ENCODE assay signal across 8 mouse cellular contexts in genomic region chr5:146904404-146904803, GRCm38 (mm10). TPM values are rescaled to one million over a fixed set of nuclear protein-coding genes. Genes with fewer than 3 reads are reported as not detected.
DNase-seq lines count a peak whose midpoint lies in the region; ATAC-seq and TF ChIP-seq lines count a peak whose summit lies in the region.

No protein-coding gene starts in this region.

- no peaks in the 10 kb centered on the region for H3K9me3 ChIP-seq in G1E (replicated peaks)
- no peaks in the 10 kb centered on the region for H3K9me3 ChIP-seq in forebrain, embryonic 16.5 days (ENCODE audit: control insufficient read depth, low read length)
- no peaks in the 10 kb centered on the region for H3K9me3 ChIP-seq in hindbrain, embryonic 11.5 days (ENCODE audit: control insufficient read depth, low read length)
- H3K9me3 ChIP-seq in lung, embryonic 15.5 days, result no peaks in the 10 kb centered on the region

- H3K4me2 ChIP-seq in forebrain, embryonic 16.5 days (ENCODE audit: low read length), result no peak overlapping the region
- H3K4me2 ChIP-seq in hindbrain, embryonic 11.5 days (replicated peaks; ENCODE audit: low read depth, low read length), result no peak overlapping the region
- H3K4me2 ChIP-seq in lung, embryonic 15.5 days, result no peak overlapping the region

- H3K36me3 ChIP-seq in G1E (replicated peaks), result no peaks in the 10 kb centered on the region
- H3K36me3 ChIP-seq in forebrain, embryonic 16.5 days (ENCODE audit: control insufficient read depth, insufficient read depth), result no peaks in the 10 kb centered on the region
- no peaks in the 10 kb centered on the region for H3K36me3 ChIP-seq in hindbrain, embryonic 11.5 days (ENCODE audit: control insufficient read depth, insufficient read depth, low read length)
- H3K36me3 ChIP-seq in lung, embryonic 15.5 days, result no peaks in the 10 kb centered on the region

- peaks cover 25% of the 10 kb centered on the region for H3K4me1 ChIP-seq in G1E (ENCODE audit: insufficient read depth, low read depth, low read length)
- H3K4me1 ChIP-seq in forebrain, embryonic 16.5 days (replicated peaks; ENCODE audit: control insufficient read depth, insufficient read depth, low read length), result no peaks in the 10 kb centered on the region
- H3K4me1 ChIP-seq in hindbrain, embryonic 11.5 days (replicated peaks; ENCODE audit: control insufficient read depth, insufficient read depth, low read length), result no peaks in the 10 kb centered on the region
- H3K4me1 ChIP-seq in lung, embryonic 15.5 days, result peaks cover 6% of the 10 kb centered on the region

- no peak overlapping the region for H3K4me3 ChIP-seq in G1E (ENCODE audit: low read depth, low read length)
- H3K4me3 ChIP-seq in forebrain, embryonic 16.5 days (replicated peaks; ENCODE audit: low read length), result no peak overlapping the region
- no peak overlapping the region for H3K4me3 ChIP-seq in hindbrain, embryonic 11.5 days (ENCODE audit: low read depth, low read length)
- H3K4me3 ChIP-seq in lung, embryonic 15.5 days, result no peak overlapping the region

- no peak overlapping the region for H3K9ac ChIP-seq in forebrain, embryonic 16.5 days (replicated peaks; ENCODE audit: low read depth, low read length)
- H3K9ac ChIP-seq in hindbrain, embryonic 11.5 days (ENCODE audit: low read depth, low read length), result no peak overlapping the region
- no peak overlapping the region for H3K9ac ChIP-seq in lung, embryonic 15.5 days

- ATAC-seq in G1E (ENCODE audit: extremely low read depth, insufficient number of reproducible peaks, low FRiP score, poor library complexity, severe bottlenecking), result peak; percentile 69
- ATAC-seq in forebrain, embryonic 16.5 days, result peak; percentile 82
- peak; percentile 55; the same call in 1 of the 2 replicates for ATAC-seq in hindbrain, embryonic 11.5 days (ENCODE audit: low FRiP score)
- ATAC-seq in lung, embryonic 15.5 days (ENCODE audit: borderline replicate concordance, extremely low read depth, low FRiP score, low TSS enrichment), result peak; percentile 43; the same call in 1 of the 2 replicates

- peak; percentile 60 for TF ChIP-seq CTCF in G1E (IDR thresholded peaks at IDR 0.05; ENCODE audit: low read depth, low read length)

- 34% methylated on average over 8 of the region's 8 CpGs for WGBS in forebrain, embryonic 16.5 days
- 41% methylated on average over 8 of the region's 8 CpGs for WGBS in hindbrain, embryonic 11.5 days
- WGBS in lung, embryonic 15.5 days, result 19% methylated on average over 8 of the region's 8 CpGs

- DNase-seq in G1E (ENCODE audit: low spot score), result peak; percentile 64
- DNase-seq in cerebellum, adult 18-20 months, result peak; percentile 69 to 81
- peak; percentile 81 for DNase-seq in hindbrain, embryonic 11.5 days (ENCODE audit: low spot score)
- DNase-seq in layer of hippocampus, adult 9-10 months (ENCODE audit: low spot score), result peak; percentile 63
- peak; percentile 38 for DNase-seq in ovary, postnatal 10 days (ENCODE audit: low spot score)
- DNase-seq in thymus, postnatal 0 days (ENCODE audit: low spot score), result peak; percentile 77

- no peak overlapping the region for H3K27ac ChIP-seq in forebrain, embryonic 16.5 days (ENCODE audit: low read length)
- no peak overlapping the region for H3K27ac ChIP-seq in hindbrain, embryonic 11.5 days (ENCODE audit: low read depth, low read length)
- no peak overlapping the region for H3K27ac ChIP-seq in lung, embryonic 15.5 days

- H3K27me3 ChIP-seq in G1E (ENCODE audit: insufficient read depth, low read length), result peaks cover 10% of the 10 kb centered on the region; the same call in 1 of the 2 replicates
- H3K27me3 ChIP-seq in forebrain, embryonic 16.5 days (replicated peaks; ENCODE audit: control insufficient read depth, insufficient read depth, low read length), result no peaks in the 10 kb centered on the region
- H3K27me3 ChIP-seq in hindbrain, embryonic 11.5 days (ENCODE audit: control insufficient read depth, insufficient read depth, low read length), result no peaks in the 10 kb centered on the region
- peaks cover 7% of the 10 kb centered on the region; the same call in 1 of the 2 replicates for H3K27me3 ChIP-seq in lung, embryonic 15.5 days

RNA-seq across cellular contexts. Expression of gene Gtf3a, which starts 44.1 kb away (rescaled TPM):
- total RNA-seq in G1E (2014; fragmentation: Nextera tagmentation) (172 and 200 TPM in 2 replicates), G1E (2017) (193 and 222 TPM in 2 replicates)
- 214 and 270 TPM in 2 replicates for polyA plus RNA-seq in G1E (2012)
- polyA plus RNA-seq in forebrain, embryonic 16.5 days (2015; fragmentation: Nextera tagmentation; extraction: Ambion mirVana), result 118 and 123 TPM in 2 replicates
- 106 TPM in 2 replicates for polyA plus RNA-seq in hindbrain, embryonic 11.5 days (2014; fragmentation: Nextera tagmentation; extraction: Ambion mirVana)
- polyA plus RNA-seq in lung, embryonic 15.5 days (2015; fragmentation: Nextera tagmentation; extraction: Ambion mirVana), result 128 and 133 TPM in 2 replicates
- polyA plus RNA-seq in thymus, postnatal 0 days (2015; fragmentation: Nextera tagmentation; extraction: Ambion mirVana), result 150 and 156 TPM in 2 replicates

RNA-seq across cellular contexts. Expression of gene Mtif3, which starts 59.2 kb away (rescaled TPM):
- total RNA-seq in G1E (2014; fragmentation: Nextera tagmentation) (11.5 and 14.4 TPM in 2 replicates), G1E (2017) (27.5 and 28.9 TPM in 2 replicates)
- polyA plus RNA-seq in G1E (2012), result 4.8 and 7.6 TPM in 2 replicates
- polyA plus RNA-seq in forebrain, embryonic 16.5 days (2015; fragmentation: Nextera tagmentation; extraction: Ambion mirVana), result 28.7 and 31.6 TPM in 2 replicates
- polyA plus RNA-seq in hindbrain, embryonic 11.5 days (2014; fragmentation: Nextera tagmentation; extraction: Ambion mirVana), result 26.1 and 27.0 TPM in 2 replicates
- polyA plus RNA-seq in lung, embryonic 15.5 days (2015; fragmentation: Nextera tagmentation; extraction: Ambion mirVana), result 19.3 and 20.1 TPM in 2 replicates
- polyA plus RNA-seq in thymus, postnatal 0 days (2015; fragmentation: Nextera tagmentation; extraction: Ambion mirVana), result 28.4 and 31.3 TPM in 2 replicates

RNA-seq across cellular contexts. Expression of gene Rasl11a, which starts 59.5 kb away (rescaled TPM):
- 19.7 and 24.1 TPM in 2 replicates for total RNA-seq in G1E (2014; fragmentation: Nextera tagmentation)
- total RNA-seq in G1E (2017), result 126 and 139 TPM in 2 replicates
- 86.7 and 87.5 TPM in 2 replicates for polyA plus RNA-seq in G1E (2012)
- polyA plus RNA-seq in forebrain, embryonic 16.5 days (2015; fragmentation: Nextera tagmentation; extraction: Ambion mirVana), result 11.0 and 11.4 TPM in 2 replicates
- 18.8 and 19.0 TPM in 2 replicates for polyA plus RNA-seq in hindbrain, embryonic 11.5 days (2014; fragmentation: Nextera tagmentation; extraction: Ambion mirVana)
- polyA plus RNA-seq in lung, embryonic 15.5 days (2015; fragmentation: Nextera tagmentation; extraction: Ambion mirVana), result 24.8 and 25.7 TPM in 2 replicates
- polyA plus RNA-seq in thymus, postnatal 0 days (2015; fragmentation: Nextera tagmentation; extraction: Ambion mirVana), result 8.5 and 8.6 TPM in 2 replicates
